Mouse (Mus musculus): ENCODE measurements around the gene Aox1. TPM values are rescaled to one million over a fixed set of nuclear protein-coding genes. Genes with fewer than 3 reads are reported as not detected.
A peak's percentile ranks its signal among the peaks of the same experiment; 100 is the strongest.
"Not testable (repeated sequence)": the region's sequence is repeated elsewhere in the genome, so short reads cannot be mapped to it uniquely, and the experiment has no call there.

Aox1 gene
- polyA plus RNA-seq (2015; fragmentation: Nextera tagmentation; extraction: Ambion mirVana), result 0.36 and 0.45 TPM in 2 replicates

DNA sequence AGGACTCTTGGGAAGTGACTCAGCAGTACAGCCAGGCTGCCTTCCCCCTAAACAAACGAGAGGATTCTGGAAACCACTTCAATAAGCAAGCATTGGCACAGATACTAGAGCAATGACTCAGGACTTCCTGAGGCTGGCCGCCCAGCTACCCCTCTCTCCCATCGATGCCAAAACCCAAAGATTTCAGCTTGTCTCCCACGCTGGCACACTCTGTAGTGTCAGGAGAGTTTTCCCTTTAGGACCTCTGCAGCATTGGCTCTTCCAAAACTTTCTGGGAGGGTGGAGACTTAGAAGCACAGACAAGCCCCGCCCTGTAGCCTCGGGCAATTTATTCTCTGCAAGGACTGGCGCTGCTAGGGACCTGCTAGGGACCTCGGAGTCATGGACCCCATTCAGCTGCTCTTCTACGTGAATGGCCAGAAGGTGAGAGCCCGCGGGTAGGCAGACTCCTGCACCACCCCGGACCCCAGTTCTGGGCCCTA lies at the start of gene Aox1:
TSS of gene Aox1 (plus strand) at position 296 of the 482 bp plus-strand sequence.
- peak within 1 kb of the TSS; percentile 52 for H3K9ac ChIP-seq (replicated peaks; ENCODE audit: low read length)
- peak; percentile 72 for ATAC-seq (ENCODE audit: low FRiP score, low TSS enrichment)
- WGBS, result 9% methylated on average over 12 of the region's 12 CpGs

DNA sequence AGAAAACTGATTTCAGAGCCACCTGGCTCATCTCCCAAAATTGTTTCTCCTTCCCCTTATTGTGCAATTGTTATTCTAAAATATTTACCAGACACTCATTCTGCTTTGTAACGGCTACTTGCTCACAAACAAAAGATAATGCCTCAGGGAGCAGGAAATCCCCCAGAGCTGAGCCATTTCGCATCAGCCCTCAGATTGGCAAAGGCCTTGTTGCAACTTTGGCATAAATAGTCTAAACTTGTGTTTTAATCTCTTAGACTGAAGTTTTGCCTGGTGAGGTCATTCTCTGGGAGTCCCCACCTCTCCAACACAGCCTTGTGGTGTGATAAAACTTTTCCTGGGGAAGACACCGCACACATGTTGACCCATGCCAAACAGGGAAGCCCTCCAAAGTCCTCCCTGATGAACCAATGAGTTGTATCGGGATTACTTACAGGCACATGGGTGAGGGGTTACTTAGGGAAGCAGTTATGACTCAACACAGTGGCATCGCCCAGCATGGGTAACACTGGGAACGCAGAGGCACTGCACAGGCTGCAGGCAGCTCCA lies 40.6 kb upstream of the Aox1 start:
- no peak for ATAC-seq (ENCODE audit: low FRiP score, low TSS enrichment)
- no peaks in the 10 kb centered on the region for H3K9me3 ChIP-seq (ENCODE audit: low read length)
- no peak overlapping the region for H3K4me2 ChIP-seq (replicated peaks; ENCODE audit: low read depth, low read length)
- no peak overlapping the region for H3K27ac ChIP-seq (ENCODE audit: low read length)
- H3K27me3 ChIP-seq (ENCODE audit: insufficient read depth, low read length), result no peaks in the 10 kb centered on the region
- WGBS, result 69% methylated on average over 6 of the region's 6 CpGs
- no peak overlapping the region for H3K4me3 ChIP-seq (ENCODE audit: low read length)
- H3K9ac ChIP-seq (replicated peaks; ENCODE audit: low read length), result no peak overlapping the region
- H3K4me1 ChIP-seq (ENCODE audit: insufficient read depth, low read length), result no peaks in the 10 kb centered on the region
- no peaks in the 10 kb centered on the region for H3K36me3 ChIP-seq (ENCODE audit: insufficient read depth, low read length)

More for the DNA sequence above, at the start of gene Aox1:
- Histone ChIP-seq H3K27ac (ENCODE audit: low read length) (no peak within 1 kb of the TSS), H3K27me3 (ENCODE audit: insufficient read depth, low read length) (no peaks in the 10 kb centered on the region), H3K36me3 (ENCODE audit: insufficient read depth, low read length) (0 out of 2 replicates have a peak, but pooled peaks cover under 1% of the 10 kb centered on the region), H3K4me1 (ENCODE audit: insufficient read depth, low read length) (peaks cover 13% of the 10 kb centered on the region; the same call in 1 of the 2 replicates), H3K4me3 (ENCODE audit: low read length) (peak within 1 kb of the TSS; percentile 40), H3K4me2 (replicated peaks; ENCODE audit: low read depth, low read length) (peak within 1 kb of the TSS; percentile 68), H3K9me3 (ENCODE audit: low read length) (no peaks in the 10 kb centered on the region)

GRCm38 (mm10) chr1:57991277-57991676 lies 38.5 kb upstream of the Aox1 start:
- peaks cover under 1% of the 10 kb centered on the region; the same call in 1 of the 2 replicates for H3K4me1 ChIP-seq (ENCODE audit: insufficient read depth, low read length)
- no peak overlapping the region for H3K4me2 ChIP-seq (replicated peaks; ENCODE audit: low read depth, low read length)
- 85% methylated on average over 2 of the region's 2 CpGs for WGBS
- no peak for ATAC-seq (ENCODE audit: low FRiP score, low TSS enrichment)
- H3K4me3 ChIP-seq (ENCODE audit: low read length), result no peak overlapping the region
- H3K9ac ChIP-seq (replicated peaks; ENCODE audit: low read length), result no peak overlapping the region
- H3K36me3 ChIP-seq (ENCODE audit: insufficient read depth, low read length), result no peaks in the 10 kb centered on the region
- no peaks in the 10 kb centered on the region for H3K9me3 ChIP-seq (ENCODE audit: low read length)
- H3K27ac ChIP-seq (ENCODE audit: low read length), result no peak overlapping the region
- no peaks in the 10 kb centered on the region for H3K27me3 ChIP-seq (ENCODE audit: insufficient read depth, low read length)

DNA sequence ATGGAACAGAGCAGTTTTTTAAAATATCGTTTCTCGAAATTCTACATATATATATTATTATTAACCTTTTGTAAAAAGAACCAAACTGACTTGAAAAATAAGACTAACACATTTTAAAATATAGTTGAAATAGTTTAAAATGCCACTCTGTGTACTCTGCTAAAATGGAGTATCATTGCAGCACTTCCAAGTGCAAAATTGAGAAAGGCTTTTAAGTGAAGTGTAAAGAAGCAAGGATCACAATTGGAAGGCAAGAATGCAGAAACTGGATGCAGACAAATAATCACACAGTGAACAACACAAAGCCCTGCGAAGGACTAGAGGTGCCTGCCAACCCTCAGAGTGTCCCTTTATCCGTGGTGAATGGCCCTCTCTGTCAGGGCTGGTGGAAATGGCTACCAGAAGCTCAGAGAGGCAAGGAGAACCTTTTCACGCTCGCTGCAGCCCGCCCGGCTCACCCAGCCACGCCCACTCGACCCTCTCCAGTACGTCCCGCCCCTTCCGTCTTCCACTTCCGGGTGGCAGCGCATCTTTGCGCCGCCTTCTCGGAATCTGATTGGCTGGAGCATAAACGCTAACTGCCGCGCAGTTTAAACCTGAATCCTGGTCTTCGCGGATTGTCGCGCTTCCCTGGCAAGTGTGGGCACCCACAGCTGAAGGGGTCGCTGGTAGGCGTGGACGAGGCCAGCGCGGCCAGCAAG lies 34.1 kb upstream of the Aox1 start, which contains the start of gene Sgo2a:
TSS of gene Sgo2a (plus strand) at position 540 of the 701 bp plus-strand sequence.
- peak; percentile 98 for ATAC-seq (ENCODE audit: low FRiP score, low TSS enrichment)
- H3K4me2 ChIP-seq (replicated peaks; ENCODE audit: low read depth, low read length), result peak within 1 kb of the TSS; percentile 87
- no peaks in the 10 kb centered on the region for H3K27me3 ChIP-seq (ENCODE audit: insufficient read depth, low read length)
- H3K4me3 ChIP-seq (ENCODE audit: low read length), result peak within 1 kb of the TSS; percentile 99
- H3K36me3 ChIP-seq (ENCODE audit: insufficient read depth, low read length), result no peaks in the 10 kb centered on the region
- peak within 1 kb of the TSS; percentile 91 for H3K9ac ChIP-seq (replicated peaks; ENCODE audit: low read length)
- H3K27ac ChIP-seq (ENCODE audit: low read length), result peak within 1 kb of the TSS; percentile 82
- no peaks in the 10 kb centered on the region for H3K9me3 ChIP-seq (ENCODE audit: low read length)
- WGBS, result 7% methylated on average over 30 of the region's 30 CpGs
- peaks cover 14% of the 10 kb centered on the region for H3K4me1 ChIP-seq (ENCODE audit: insufficient read depth, low read length)

- WGBS, result 0% methylated on average over 29 of the region's 29 CpGs
- H3K27ac ChIP-seq (ENCODE audit: low read length), result peak overlapping the region; percentile 82
- peak overlapping the region; percentile 91 for H3K9ac ChIP-seq (replicated peaks; ENCODE audit: low read length)
- peak overlapping the region; percentile 99 for H3K4me3 ChIP-seq (ENCODE audit: low read length)
- H3K4me1 ChIP-seq (ENCODE audit: insufficient read depth, low read length), result peaks cover 14% of the 10 kb centered on the region
- H3K36me3 ChIP-seq (ENCODE audit: insufficient read depth, low read length), result no peaks in the 10 kb centered on the region
- H3K9me3 ChIP-seq (ENCODE audit: low read length), result no peaks in the 10 kb centered on the region
- H3K4me2 ChIP-seq (replicated peaks; ENCODE audit: low read depth, low read length), result peak overlapping the region; percentile 87
- peak; percentile 56; the same call in 1 of the 2 replicates for ATAC-seq (ENCODE audit: low FRiP score, low TSS enrichment)
- H3K27me3 ChIP-seq (ENCODE audit: insufficient read depth, low read length), result no peaks in the 10 kb centered on the region
Measured at GRCm38 (mm10) chr1:57996133-57996615, 33.6 kb upstream of the Aox1 start.

- Histone ChIP-seq H3K4me1 (ENCODE audit: insufficient read depth, low read length) (peaks cover 14% of the 10 kb centered on the region), H3K36me3 (ENCODE audit: insufficient read depth, low read length) (peaks cover 3% of the 10 kb centered on the region; the same call in 1 of the 2 replicates), H3K9ac (replicated peaks; ENCODE audit: low read length) (no peak overlapping the region), H3K27me3 (ENCODE audit: insufficient read depth, low read length) (no peaks in the 10 kb centered on the region), H3K27ac (ENCODE audit: low read length) (no peak overlapping the region), H3K9me3 (ENCODE audit: low read length) (no peaks in the 10 kb centered on the region), H3K4me2 (replicated peaks; ENCODE audit: low read depth, low read length) (no peak overlapping the region), H3K4me3 (ENCODE audit: low read length) (no peak overlapping the region)
- ATAC-seq (ENCODE audit: low FRiP score, low TSS enrichment), result no peak
- 81% methylated on average over 3 of the region's 3 CpGs for WGBS
Measured at GRCm38 (mm10) chr1:57998146-57998545, 31.6 kb upstream of the Aox1 start.

DNA sequence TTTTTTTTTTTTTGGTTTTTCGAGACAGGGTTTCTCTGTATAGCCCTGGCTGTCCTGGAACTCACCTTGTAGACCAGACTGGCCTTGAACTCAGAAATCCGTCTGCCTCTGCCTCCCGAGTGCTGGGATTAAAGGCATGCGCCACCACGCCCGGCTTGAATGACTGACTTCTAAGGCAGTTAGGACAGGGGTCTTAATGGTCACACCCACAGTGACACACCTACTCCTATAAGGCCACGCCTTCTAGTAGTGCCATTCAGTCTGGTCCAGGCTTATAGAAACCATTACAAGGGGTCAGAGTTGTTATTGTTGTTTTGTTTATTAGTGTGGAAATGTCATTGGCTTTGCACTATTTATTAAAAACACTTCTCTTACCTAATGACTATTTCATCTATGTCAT lies 23.3 kb upstream of the Aox1 start:
- H3K27ac ChIP-seq (ENCODE audit: low read length); H3K4me3 ChIP-seq (ENCODE audit: low read length); H3K27me3 ChIP-seq (ENCODE audit: insufficient read depth, low read length); H3K9me3 ChIP-seq (ENCODE audit: low read length); H3K4me2 ChIP-seq (replicated peaks; ENCODE audit: low read depth, low read length); H3K9ac ChIP-seq (replicated peaks; ENCODE audit: low read length); H3K4me1 ChIP-seq (ENCODE audit: insufficient read depth, low read length); ATAC-seq (ENCODE audit: low FRiP score, low TSS enrichment): not testable (repeated sequence)
- WGBS, result 98% methylated on average over 6 of the region's 7 CpGs
- peaks cover 16% of the 10 kb centered on the region; the same call in 1 of the 2 replicates for H3K36me3 ChIP-seq (ENCODE audit: insufficient read depth, low read length)

- Histone ChIP-seq H3K9ac (replicated peaks; ENCODE audit: low read length) (no peak within 1 kb of the TSS), H3K27me3 (ENCODE audit: insufficient read depth, low read length) (no peaks in the 10 kb centered on the region), H3K9me3 (ENCODE audit: low read length) (no peaks in the 10 kb centered on the region), H3K4me2 (replicated peaks; ENCODE audit: low read depth, low read length) (no peak within 1 kb of the TSS), H3K4me3 (ENCODE audit: low read length) (no peak within 1 kb of the TSS), H3K4me1 (ENCODE audit: insufficient read depth, low read length) (no peaks in the 10 kb centered on the region), H3K27ac (ENCODE audit: low read length) (no peak within 1 kb of the TSS), H3K36me3 (ENCODE audit: insufficient read depth, low read length) (peaks cover 38% of the 10 kb centered on the region)
- 97% methylated on average over 7 of the region's 7 CpGs for WGBS
- no peak for ATAC-seq (ENCODE audit: low FRiP score, low TSS enrichment)
Measured at GRCm38 (mm10) chr1:58018856-58019255, 10.9 kb upstream of the Aox1 start, which contains the start of gene Kctd18. TSS of gene Kctd18 (minus strand) at chr1:58018956.

- Histone ChIP-seq H3K9ac (replicated peaks; ENCODE audit: low read length) (no peak overlapping the region), H3K36me3 (ENCODE audit: insufficient read depth, low read length) (peaks cover 6% of the 10 kb centered on the region; the same call in 1 of the 2 replicates)
Measured at GRCm38 (mm10) chr1:58027707-58028106, 2.0 kb upstream of the Aox1 start.

More at GRCm38 (mm10) chr1:58027707-58028106, 2.0 kb upstream of the Aox1 start:
- Histone ChIP-seq H3K9me3 (ENCODE audit: low read length) (no peaks in the 10 kb centered on the region), H3K27me3 (ENCODE audit: insufficient read depth, low read length) (no peaks in the 10 kb centered on the region), H3K4me3 (ENCODE audit: low read length) (no peak overlapping the region), H3K4me1 (ENCODE audit: insufficient read depth, low read length) (peaks cover 13% of the 10 kb centered on the region; the same call in 1 of the 2 replicates), H3K4me2 (replicated peaks; ENCODE audit: low read depth, low read length) (no peak overlapping the region), H3K27ac (ENCODE audit: low read length) (no peak overlapping the region)
- WGBS, result 85% methylated on average over 7 of the region's 7 CpGs
- ATAC-seq (ENCODE audit: low FRiP score, low TSS enrichment), result no peak

Data from kidney, embryonic 16.5 days (tissue).